Mouse (Mus musculus): ENCODE results near the gene Hist2h4.
"Not testable (repeated sequence)": the region's sequence is repeated elsewhere in the genome, so short reads cannot be mapped to it uniquely, and the experiment has no call there.

Hist2h4 gene

DNA sequence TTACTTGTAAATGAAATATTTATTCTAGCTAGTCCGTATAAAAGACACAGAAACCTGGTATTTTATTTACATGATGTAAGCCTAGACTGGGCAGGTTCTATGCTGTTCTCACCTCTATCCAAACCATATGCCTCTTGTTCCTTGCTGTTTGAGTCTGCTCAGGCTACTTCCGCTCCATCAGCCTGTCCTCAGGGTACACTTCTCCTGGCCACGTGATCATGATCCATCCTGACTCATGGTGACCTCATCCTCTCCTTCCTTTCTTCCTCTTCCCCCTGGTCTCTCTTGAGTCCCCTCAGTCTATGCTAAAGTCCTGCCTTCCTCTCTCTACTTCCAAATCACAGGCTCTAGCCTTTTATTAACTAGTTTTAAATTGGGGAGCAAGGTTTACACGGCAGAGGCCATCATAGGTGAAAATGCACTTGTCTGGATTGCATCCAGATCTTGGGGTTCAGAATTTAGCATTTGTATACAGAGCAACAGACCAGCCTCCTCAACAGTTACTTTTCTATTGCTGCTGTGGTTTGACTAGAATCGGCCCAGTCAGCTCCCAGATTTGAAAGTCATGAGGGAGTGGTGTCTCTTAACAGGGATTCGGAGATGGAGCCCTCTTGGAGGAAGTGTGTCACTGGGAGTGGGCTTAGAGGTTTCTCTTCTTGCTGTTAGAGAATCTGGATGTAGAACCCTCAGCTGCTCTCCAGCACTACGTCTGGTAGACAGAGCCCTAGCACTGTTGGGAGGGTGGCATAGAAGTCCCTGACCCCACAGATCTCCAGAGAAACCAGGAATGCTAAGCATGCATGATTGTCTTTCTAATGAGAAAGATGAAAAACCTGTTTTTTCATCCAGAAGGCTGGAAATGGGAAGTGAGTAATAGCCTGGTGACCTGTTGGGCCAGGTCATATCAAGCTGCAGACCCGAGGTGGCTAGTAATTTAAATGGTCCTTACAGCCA, 36.1 kb downstream of the Hist2h4 start:
- DNase-seq (ENCODE audit: low spot score in 2 of 2): no peak

DNA sequence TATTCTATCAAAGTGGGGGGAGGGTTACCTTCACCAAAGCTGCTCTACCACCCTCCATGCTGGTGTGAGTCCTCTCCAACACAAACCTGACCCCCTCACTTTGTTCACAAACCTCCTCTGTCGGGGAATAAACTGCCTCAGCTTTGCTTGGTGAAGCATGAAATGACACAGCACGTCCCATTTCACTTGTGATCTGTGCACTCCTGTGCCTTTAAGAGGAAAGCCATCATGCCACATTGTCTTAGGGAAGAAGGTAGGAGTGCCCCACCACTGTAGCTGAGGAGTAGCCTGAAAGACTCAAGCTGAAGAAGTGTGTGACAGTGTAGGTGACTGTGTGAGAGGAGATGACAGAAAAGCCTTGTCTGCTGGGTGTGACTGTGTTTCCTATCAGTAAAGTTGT, 37.7 kb downstream of the Hist2h4 start:
- DNase-seq (ENCODE audit: low spot score in 2 of 2): no peak

DNA sequence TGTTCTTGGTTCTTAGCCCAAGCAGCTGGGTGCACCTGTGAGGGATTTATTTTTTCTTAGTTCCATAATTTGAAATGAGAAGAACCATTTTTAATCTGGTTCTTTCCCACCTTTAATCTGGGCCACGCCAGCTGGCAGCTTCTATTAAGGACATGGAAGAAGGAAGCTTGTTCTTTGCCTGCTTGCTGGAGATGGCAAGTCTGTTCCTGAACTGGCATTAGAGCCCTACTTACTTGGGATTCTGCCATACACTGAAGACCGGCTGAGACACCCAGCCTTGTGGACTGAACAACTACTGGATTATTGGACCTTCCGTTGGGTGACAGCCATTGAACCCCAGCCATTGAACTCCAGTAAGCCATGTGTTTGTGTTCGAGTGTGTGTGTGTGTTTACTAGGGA, 40.3 kb downstream of the Hist2h4 start:
- no peak for DNase-seq (ENCODE audit: low spot score in 2 of 2)

DNA sequence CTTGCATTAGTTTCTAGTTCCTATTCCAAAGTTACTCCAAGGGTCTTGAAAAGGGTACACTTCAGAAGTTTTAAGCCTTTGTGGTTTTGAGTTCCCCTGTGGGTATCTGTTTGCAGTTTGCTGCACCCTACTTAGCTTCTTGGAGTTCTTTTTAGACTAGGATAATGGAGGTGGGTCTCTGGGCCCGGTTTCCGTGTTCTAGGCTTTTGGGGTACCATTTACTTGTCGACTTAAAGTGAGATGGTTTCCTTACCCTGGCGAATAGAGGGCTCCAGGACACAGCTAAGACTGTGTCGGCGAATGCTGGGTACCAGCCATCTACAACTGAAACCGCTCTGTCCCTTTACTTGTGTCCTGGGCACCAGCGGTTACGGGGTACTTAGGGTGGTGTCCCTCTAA, 41.5 kb downstream of the Hist2h4 start:
- DNase-seq (ENCODE audit: low spot score in 2 of 2): no peak

DNA sequence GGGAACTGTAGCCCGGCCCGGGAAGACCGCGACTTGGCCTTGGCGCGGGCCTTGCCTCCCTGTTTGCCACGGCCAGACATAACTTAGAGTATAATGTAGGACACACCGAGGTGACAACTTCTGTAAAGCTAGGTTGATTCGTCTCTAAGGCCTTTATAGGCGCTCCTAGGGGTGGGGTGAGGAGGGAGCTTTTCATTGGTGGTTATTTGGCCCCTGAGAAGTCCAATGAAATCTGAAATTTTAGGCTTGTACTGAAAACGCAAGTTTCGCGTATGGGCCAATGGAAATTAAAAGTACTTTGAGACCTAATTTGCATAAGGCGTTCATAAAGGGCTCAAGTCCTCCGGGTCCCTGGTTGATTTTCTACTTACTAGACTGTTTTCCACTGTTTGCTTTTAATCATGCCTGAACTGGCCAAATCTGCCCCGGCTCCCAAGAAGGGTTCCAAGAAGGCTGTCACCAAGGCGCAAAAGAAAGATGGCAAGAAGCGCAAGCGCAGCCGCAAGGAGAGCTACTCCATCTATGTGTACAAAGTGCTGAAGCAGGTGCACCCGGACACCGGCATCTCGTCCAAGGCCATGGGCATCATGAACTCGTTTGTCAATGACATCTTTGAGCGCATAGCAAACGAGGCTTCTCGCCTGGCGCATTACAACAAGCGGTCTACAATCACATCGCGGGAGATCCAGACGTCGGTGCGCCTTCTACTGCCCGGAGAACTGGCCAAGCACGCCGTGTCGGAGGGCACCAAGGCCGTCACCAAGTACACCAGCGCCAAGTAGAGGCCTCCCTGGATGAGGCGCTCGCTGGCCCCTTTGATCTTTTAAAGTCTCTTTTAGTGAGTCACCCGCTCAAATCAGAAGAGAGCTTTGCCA, 42.1 kb downstream of the Hist2h4 start, which contains the start of the genes Hist2h2ac and Hist2h2be:
Gene Hist2h2ac (minus strand): TSS at position 116 of the 875 bp plus-strand sequence.
Gene Hist2h2be (plus strand): TSS at position 355 of the 875 bp plus-strand sequence.
- peak; percentile 78 to 87 for DNase-seq (ENCODE audit: low spot score in 2 of 2)

DNA sequence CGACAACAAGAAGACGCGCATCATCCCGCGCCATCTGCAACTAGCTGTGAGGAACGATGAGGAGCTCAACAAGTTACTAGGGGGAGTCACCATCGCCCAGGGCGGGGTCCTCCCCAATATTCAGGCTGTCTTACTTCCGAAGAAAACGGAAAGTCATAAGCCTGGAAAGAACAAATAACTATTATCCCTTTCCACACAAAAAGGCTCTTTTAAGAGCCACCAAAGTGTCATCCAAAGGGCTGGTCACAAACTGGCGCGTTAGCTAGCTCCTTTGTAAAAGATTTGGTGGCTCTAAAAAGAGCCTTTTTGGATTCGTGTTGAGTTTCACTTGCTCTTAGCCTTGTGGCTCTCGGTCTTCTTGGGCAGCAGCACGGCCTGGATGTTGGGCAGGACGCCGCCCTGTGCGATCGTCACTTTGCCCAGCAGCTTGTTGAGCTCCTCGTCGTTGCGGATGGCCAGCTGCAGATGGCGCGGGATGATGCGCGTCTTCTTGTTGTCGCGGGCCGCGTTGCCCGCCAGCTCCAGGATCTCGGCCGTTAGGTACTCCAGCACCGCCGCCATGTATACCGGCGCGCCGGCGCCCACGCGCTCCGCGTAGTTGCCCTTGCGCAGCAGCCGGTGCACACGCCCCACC, 42.9 kb downstream of the Hist2h4 start:
- DNase-seq (ENCODE audit: low spot score in 2 of 2): not testable (repeated sequence)

DNA sequence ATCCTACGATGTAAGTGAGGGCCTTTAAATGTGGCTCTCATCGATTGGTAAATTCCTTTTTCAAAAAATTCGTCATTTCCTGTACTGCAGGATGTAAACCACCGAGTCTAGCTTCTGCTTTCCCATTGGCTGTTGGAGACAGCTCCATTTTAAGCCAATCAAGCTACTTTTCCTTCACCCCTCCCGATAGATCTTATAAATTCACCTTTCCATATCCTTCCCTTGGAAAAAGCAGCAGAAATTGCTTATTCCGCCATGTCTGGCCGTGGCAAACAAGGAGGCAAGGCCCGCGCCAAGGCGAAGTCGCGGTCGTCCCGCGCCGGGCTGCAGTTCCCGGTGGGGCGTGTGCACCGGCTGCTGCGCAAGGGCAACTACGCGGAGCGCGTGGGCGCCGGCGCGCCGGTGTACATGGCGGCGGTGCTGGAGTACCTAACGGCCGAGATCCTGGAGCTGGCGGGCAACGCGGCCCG, 43.4 kb downstream of the Hist2h4 start, which contains the start of the genes Bola1 and Hist2h2ab:
Gene Bola1 (minus strand): TSS at position 49 of the 470 bp plus-strand sequence.
Gene Hist2h2ab (plus strand): TSS at position 205 of the 470 bp plus-strand sequence.
- peak; percentile 68 to 79 for DNase-seq (ENCODE audit: low spot score in 2 of 2)

DNA sequence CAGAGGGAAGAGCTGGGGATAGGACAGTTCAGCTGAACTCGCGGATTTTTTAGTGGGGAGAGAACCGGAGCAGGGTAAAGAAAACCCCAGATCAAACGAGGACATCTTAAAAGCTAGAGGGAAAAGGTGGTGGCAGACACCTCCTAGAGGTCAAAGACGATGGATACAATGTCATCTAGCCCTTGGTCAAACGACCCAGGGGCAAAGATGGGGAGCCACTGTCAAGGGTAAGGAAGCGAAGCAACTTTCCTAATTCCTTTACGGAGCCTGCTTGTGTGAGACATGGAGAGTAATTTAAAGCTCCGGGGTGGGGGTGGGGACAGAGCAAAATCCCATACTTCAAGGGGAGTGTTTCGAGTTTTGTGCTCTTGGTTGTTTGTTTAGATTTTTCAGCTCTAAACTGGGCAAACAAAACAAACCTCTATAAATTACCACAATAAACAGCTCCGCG, 43.9 kb downstream of the Hist2h4 start:
- DNase-seq (ENCODE audit: low spot score in 2 of 2): no peak

All from right cerebral cortex, postnatal 36 days (tissue).